Mouse (Mus musculus) neutrophil, adult 83 days (primary cell): ENCODE results near the gene Gm12695. TPM values are rescaled to one million over a fixed set of nuclear protein-coding genes. Genes with fewer than 3 reads are reported as not detected.

Source experiments
- total RNA-seq, 2 experiments: library from RNA; stranded (reverse); gene quantifications; one replicate each; pipeline ENCODE4 v1.2.4; 2023

The Gm12695 gene
- total RNA-seq: not detected

DNA sequence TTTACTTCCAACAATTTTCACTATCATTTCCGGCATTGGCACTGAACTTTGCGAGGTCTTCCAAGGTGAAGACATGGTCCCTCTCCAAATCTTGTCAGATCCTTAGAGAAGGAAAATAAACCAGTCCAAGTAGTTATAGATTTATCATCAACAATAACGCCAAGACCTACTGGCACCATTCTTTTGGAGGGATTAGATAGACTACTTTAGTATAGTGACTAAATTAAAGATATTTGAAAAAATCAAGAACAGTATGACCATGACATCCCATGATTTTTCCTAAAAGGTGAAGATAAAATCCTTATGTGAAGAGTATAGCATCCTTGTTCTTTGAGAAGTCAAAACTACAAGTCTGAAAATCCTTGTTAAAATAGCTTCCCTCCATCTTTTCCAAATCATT lies at the start of gene Gm12695:
Gene Gm12695 (minus strand): TSS at position 101 of the 400 bp plus-strand sequence.

Other genes starting within 250 kb of the Gm12695 start
- under 1 TPM in 1 of 2 experiments, not detected in 1; 0.15 TPM for gene Cyp2j6, start 231.5 kb downstream of the Gm12695 start, total RNA-seq
- not detected for gene Cyp2j9, start 193.6 kb downstream of the Gm12695 start, total RNA-seq
- not detected for gene Cyp2j5, start 121.0 kb downstream of the Gm12695 start, total RNA-seq